12 mouse cellular contexts compared by ENCODE assay signal in genomic region chr4:123026161-123026560, GRCm38 (mm10). TPM values are rescaled to one million over a fixed set of nuclear protein-coding genes. Genes with fewer than 3 reads are reported as not detected.
DNase-seq lines count a peak whose midpoint lies in the region; ATAC-seq and TF ChIP-seq lines count a peak whose summit lies in the region.
"Had no signal": no experiment of that assay in that cellular context is flagged by ENCODE, and none has a peak within 500 bp of the region (broad histone marks: within the 10 kb centered on the region; RNA-seq: fewer than 3 reads in every experiment).

No protein-coding gene starts in this region.

- no peak for DNase-seq in testis, postnatal 14 days (ENCODE audit: low spot score)
- DNase-seq in splenic B cell, adult 2 months (ENCODE audit: low read depth, low spot score) = peak; percentile 84
- no peak for DNase-seq in adrenal gland, adult 2 months
- DNase-seq in heart, postnatal 14 days = no peak
- DNase-seq: kidney, postnatal 10 days; midbrain, embryonic 14.5 days had no signal

- no peaks in the 10 kb centered on the region for H3K4me1 ChIP-seq in testis, adult 2 months (ENCODE audit: control insufficient read depth, insufficient read depth, low read length)
- H3K4me1 ChIP-seq: forebrain, embryonic 13.5 days; heart, embryonic 10.5 days; limb, embryonic 10.5 days had no signal

- TF ChIP-seq CTCF in testis, adult 2 months (IDR thresholded peaks at IDR 0.05; ENCODE audit: control insufficient read depth, insufficient read depth, insufficient replicate concordance, low read depth, low read length) = no peak

- ATAC-seq in common myeloid progenitor, adult 5-6 weeks (replicated peaks; ENCODE audit: low read depth, poor library complexity, severe bottlenecking) = peak; percentile 99
- peak; percentile 96 for ATAC-seq in megakaryocyte, adult 5-6 weeks (ENCODE audit: poor library complexity, severe bottlenecking)
- ATAC-seq: forebrain, embryonic 13.5 days had no signal

- TF ChIP-seq POLR2A in testis, adult 2 months (IDR thresholded peaks at IDR 0.05; ENCODE audit: control insufficient read depth, low read depth, low read length) = no peak

- H3K27me3 ChIP-seq in testis, adult 2 months (ENCODE audit: control insufficient read depth, insufficient read depth, low read length) = no peaks in the 10 kb centered on the region
- H3K27me3 ChIP-seq in splenic B cell, adult 2 months (ENCODE audit: control insufficient read depth, insufficient read depth, low read length, poor library complexity, severe bottlenecking) = no peaks in the 10 kb centered on the region
- H3K27me3 ChIP-seq: forebrain, embryonic 13.5 days had no signal

- intact Hi-C loops in heart, postnatal 14 days (cut with DNase I) = no loop called here

- no peaks in the 10 kb centered on the region for H3K36me3 ChIP-seq in testis, adult 2 months (ENCODE audit: control insufficient read depth, insufficient read depth, low read length)
- H3K36me3 ChIP-seq in splenic B cell, adult 2 months (ENCODE audit: control insufficient read depth, insufficient read depth, low read length, poor library complexity, severe bottlenecking) = peaks cover 5% of the 10 kb centered on the region; the same call in 1 of the 2 replicates

- peak overlapping the region; percentile 5; the same call in 1 of the 2 replicates for H3K27ac ChIP-seq in testis, adult 2 months (ENCODE audit: control insufficient read depth, insufficient read depth, low read depth, low read length)
- H3K27ac ChIP-seq: forebrain, embryonic 13.5 days; heart, embryonic 10.5 days; limb, embryonic 10.5 days had no signal

- H3K4me3 ChIP-seq in testis, adult 2 months (ENCODE audit: control insufficient read depth, low read depth, low read length) = no peak overlapping the region
- H3K4me3 ChIP-seq: forebrain, embryonic 13.5 days; heart, embryonic 10.5 days; limb, embryonic 10.5 days had no signal

RNA-seq across cellular contexts. Expression of gene Trit1, which starts 9.8 kb away (rescaled TPM):
- 1.9 and 2.2 TPM in 2 replicates for polyA plus RNA-seq in testis, adult 2 months (2012; rRNA removed)
- total RNA-seq in common myeloid progenitor, adult 5-6 weeks (2017) = 26.4 and 39.4 TPM in 2 replicates
- 10.7 and 16.5 TPM in 2 replicates for total RNA-seq in megakaryocyte, adult 5-6 weeks (2015)
- total RNA-seq in megakaryocyte, adult 5-6 weeks (2017) = 21.0 and 22.3 TPM in 2 replicates
- total RNA-seq in adrenal gland, adult 2 months (2021) = 10 to 100 TPM; 17.0 to 21.8 TPM
- 3.4 and 4.3 TPM in 2 replicates for polyA plus RNA-seq in adrenal gland, adult 2 months (2012; rRNA removed)
- total RNA-seq in heart, postnatal 14 days (2021) = 1 to 10 TPM; 5.7 to 7.0 TPM

RNA-seq across cellular contexts. Expression of gene Mycl, which starts 30.7 kb away (rescaled TPM):
- polyA plus RNA-seq in testis, adult 2 months (2012; rRNA removed) = 0.44 and 0.60 TPM in 2 replicates
- 1.5 and 3.7 TPM in 2 replicates for total RNA-seq in common myeloid progenitor, adult 5-6 weeks (2017)
- total RNA-seq in megakaryocyte, adult 5-6 weeks (2015) = 2.6 and 4.0 TPM in 2 replicates
- 0.81 and 3.3 TPM in 2 replicates for total RNA-seq in megakaryocyte, adult 5-6 weeks (2017)
- 1 to 10 TPM; 1.6 to 2.6 TPM for total RNA-seq in adrenal gland, adult 2 months (2021)
- polyA plus RNA-seq in adrenal gland, adult 2 months (2012; rRNA removed) = 0.54 and 1.2 TPM in 2 replicates
- under 1 TPM; 0.32 to 0.62 TPM for total RNA-seq in heart, postnatal 14 days (2021)
